In genomic region chr3:57386423-57386822, GRCm38 (mm10) we compare ENCODE assay signal across 30 mouse cellular contexts. TPM values are rescaled to one million over a fixed set of nuclear protein-coding genes. Genes with fewer than 3 reads are reported as not detected.
"Had no signal": no experiment of that assay in that cellular context is flagged by ENCODE, and none has a peak within 500 bp of the region (broad histone marks: within the 10 kb centered on the region; RNA-seq: fewer than 3 reads in every experiment).

No protein-coding gene starts in this region.

- H3K4me3 ChIP-seq: gastrocnemius, adult 2 months; heart, embryonic 10.5 days; heart, embryonic 12.5 days; hindbrain, embryonic 10.5 days; hindbrain, embryonic 12.5 days; intestine, embryonic 15.5 days; layer of hippocampus, adult 2 months; left cerebral cortex, adult 2 months; limb, embryonic 13.5 days; limb, embryonic 15.5 days had no signal

- H3K36me3 ChIP-seq: heart, embryonic 10.5 days; heart, embryonic 12.5 days; hindbrain, embryonic 10.5 days; hindbrain, embryonic 12.5 days; intestine, embryonic 15.5 days; limb, embryonic 13.5 days; limb, embryonic 15.5 days had no signal

- H3K9ac ChIP-seq: heart, embryonic 12.5 days; hindbrain, embryonic 12.5 days; hindbrain, embryonic 14.5 days; intestine, embryonic 15.5 days; limb, embryonic 13.5 days; limb, embryonic 15.5 days had no signal

- H3K4me2 ChIP-seq: heart, embryonic 12.5 days; hindbrain, embryonic 12.5 days; hindbrain, embryonic 14.5 days; intestine, embryonic 15.5 days; limb, embryonic 13.5 days; limb, embryonic 15.5 days had no signal

- H3K4me1 ChIP-seq: heart, embryonic 10.5 days; hindbrain, embryonic 10.5 days; hindbrain, embryonic 12.5 days; intestine, embryonic 15.5 days; limb, embryonic 13.5 days; limb, embryonic 15.5 days had no signal

- H3K27me3 ChIP-seq: heart, embryonic 12.5 days; hindbrain, embryonic 12.5 days; intestine, embryonic 15.5 days; limb, embryonic 13.5 days; limb, embryonic 15.5 days had no signal

- H3K9me3 ChIP-seq: hindbrain, embryonic 12.5 days; intestine, embryonic 15.5 days; limb, embryonic 13.5 days; limb, embryonic 15.5 days had no signal

- DNase-seq: gastrocnemius, adult 2 months; gastrocnemius, postnatal 10 days; gastrocnemius, postnatal 25 days; kidney, adult 18-20 months; kidney, adult 8-10 months; kidney, postnatal 10 days; kidney, postnatal 25 days; kidney, postnatal 4 days; left cerebral cortex, postnatal 4 days had no signal

- ATAC-seq: hindbrain, embryonic 16.5 days; inflammation-experienced regulatory T-cells, adult 6 months; intestine, embryonic 15.5 days had no signal

- H3K27ac ChIP-seq: gastrocnemius, adult 2 months; heart, embryonic 10.5 days; hindbrain, embryonic 10.5 days; hindbrain, embryonic 12.5 days; hindbrain, embryonic 14.5 days; intestine, embryonic 15.5 days; layer of hippocampus, adult 2 months; left cerebral cortex, adult 2 months; limb, embryonic 13.5 days; limb, embryonic 15.5 days had no signal

RNA-seq across cellular contexts. Expression of gene Tm4sf4, which starts 38.7 kb away (rescaled TPM):
- total RNA-seq: gastrocnemius, adult 2 months; gastrocnemius, postnatal 10 days; gastrocnemius, postnatal 25 days; granulocyte monocyte progenitor cell, adult 5-6 weeks; heart, adult 18-20 months; heart, adult 8-10 months; heart, postnatal 10 days; layer of hippocampus, adult 2 months; layer of hippocampus, postnatal 10 days; layer of hippocampus, postnatal 25 days; left cerebral cortex, adult 2 months; left cerebral cortex, postnatal 14 days; left cerebral cortex, postnatal 4 days had no signal
- polyA plus RNA-seq: frontal cortex, adult 2 months; inflammation-experienced regulatory T-cells, adult 6 months; limb, embryonic 11.5 days had no signal
